Mouse (Mus musculus) lung, adult 2 months (tissue): ENCODE data around the gene Nudt9. TPM values are rescaled to one million over a fixed set of nuclear protein-coding genes. Genes with fewer than 3 reads are reported as not detected.

Source experiments
- DNase-seq: peaks from one replicate; pipeline ENCODE4 v3.0.0; 2022
- H3K4me1 ChIP-seq: fragments of 200-500 bp; 2 replicates; pipeline ENCODE4 v1.6.1; 2011; ENCODE audit warnings: low read length; ENCODE audit not compliant: control insufficient read depth, insufficient read depth
- H3K4me3 ChIP-seq: fragments of 200-500 bp; replicated peaks from 2 replicates; pipeline ENCODE3; 2011; ENCODE audit warnings: low read depth, mild to moderate bottlenecking, control low read depth, low read length; ENCODE audit errors: extremely low read depth
- CTCF ChIP-seq: fragments of 200-500 bp; IDR thresholded peaks from 2 replicates; pipeline ENCODE4 v1.5.1; 2011; ENCODE audit warnings: mild to moderate bottlenecking, low read length, control low read depth; ENCODE audit not compliant: insufficient read depth
- POLR2A ChIP-seq: fragments of 200-500 bp; IDR thresholded peaks from 2 replicates; pipeline ENCODE4 v1.6.1; 2011; ENCODE audit warnings: low read depth, mild to moderate bottlenecking, control low read depth, low read length, borderline replicate concordance; ENCODE audit errors: extremely low read depth
- WGBS: fragments of 180-500 bp; shearing (Covaris S2); methylation state at CpG from one replicate; pipeline ENCODE4 v1.1.7; 2018; 5-methylcytosine and 5-hydroxymethylcytosine counted together
- polyA plus RNA-seq: library from polyadenylated mRNA; depleted of rRNA; stranded (reverse); fragments of >200 nt; gene quantifications from 2 replicates; pipeline ENCODE4 v1.2.3, GENCODE M21; 2012

The Nudt9 gene
- polyA plus RNA-seq, 1 experiment = 51.1 TPM

GRCm38 (mm10) chr5:104071048-104071447 lies 24.9 kb downstream of the Nudt9 start:
- 65% methylated on average over 4 of the region's 4 CpGs for WGBS
- Histone ChIP-seq H3K4me1 (peaks cover 3% of the 10 kb centered on the region; the same call in 1 of the 2 replicates), H3K4me3 (no peak overlapping the region)
- no peak for DNase-seq
- TF ChIP-seq CTCF (no peak), POLR2A (no peak)

DNA sequence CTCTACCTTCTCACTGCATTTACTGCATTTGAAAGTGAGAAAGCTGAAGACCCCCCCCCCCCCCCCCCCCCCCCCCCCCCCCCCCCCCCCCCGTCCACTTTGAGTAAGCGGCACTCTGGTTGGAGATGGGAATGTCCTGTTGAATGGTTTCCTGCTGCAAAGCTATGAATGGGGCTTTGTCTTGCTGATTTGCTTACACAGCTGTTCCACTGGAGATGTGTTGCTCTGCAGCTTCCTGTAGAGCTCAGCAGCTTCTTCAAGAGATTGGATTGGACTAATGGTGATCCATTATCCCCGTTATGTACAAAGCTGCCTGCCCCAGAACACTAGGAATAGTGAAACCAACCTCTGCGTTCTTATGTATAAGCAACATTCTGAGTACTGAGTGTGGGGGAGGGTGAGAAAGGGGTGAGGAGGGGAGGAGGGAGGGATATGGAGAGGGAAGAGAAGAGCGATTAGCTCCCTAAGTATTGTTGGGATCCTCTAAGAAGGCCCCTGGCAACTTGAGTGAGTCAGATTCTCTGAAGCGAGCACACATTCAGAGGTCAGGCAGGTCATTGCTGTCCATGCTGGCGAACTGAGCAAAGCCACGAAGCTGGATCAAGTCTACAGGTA lies 26.3 kb downstream of the Nudt9 start:
- no peak for DNase-seq
- peaks cover 3% of the 10 kb centered on the region; the same call in 1 of the 2 replicates for H3K4me1 ChIP-seq
- no peak overlapping the region for H3K4me3 ChIP-seq
- 28% methylated on average over 8 of the region's 8 CpGs for WGBS
- TF ChIP-seq POLR2A = no peak
- TF ChIP-seq CTCF = no peak

DNA sequence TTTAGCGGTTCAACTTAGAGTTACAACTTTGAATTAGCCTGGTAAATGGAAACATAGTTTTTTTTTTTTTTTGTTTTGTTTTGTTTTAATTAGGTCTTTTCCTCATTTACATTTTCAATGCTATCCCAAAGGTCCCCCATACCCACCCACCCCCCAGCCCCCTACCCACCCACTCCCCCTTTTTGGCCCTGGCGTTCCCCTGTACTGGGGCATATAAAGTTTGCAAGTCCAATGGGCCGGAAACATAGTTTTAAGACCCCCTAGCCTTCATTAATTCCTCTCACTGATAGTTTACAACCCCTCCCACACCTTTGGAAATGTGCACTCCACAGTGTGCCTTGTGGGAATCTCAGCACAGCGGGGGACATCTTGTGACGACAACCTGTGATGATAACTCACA lies 27.5 kb downstream of the Nudt9 start:
- Histone ChIP-seq H3K4me1 (peaks cover 3% of the 10 kb centered on the region; the same call in 1 of the 2 replicates), H3K4me3 (no peak overlapping the region)
- 93% methylated on average over 5 of the region's 5 CpGs for WGBS
- no peak for DNase-seq
- no peak for TF ChIP-seq POLR2A
- no peak for TF ChIP-seq CTCF

GRCm38 (mm10) chr5:104074388-104074787 lies 28.3 kb downstream of the Nudt9 start:
- TF ChIP-seq POLR2A (no peak), CTCF (peak; percentile 87)
- 18% methylated on average over 12 of the region's 12 CpGs for WGBS
- peak overlapping the region; percentile 1 for H3K4me3 ChIP-seq
- peak; percentile 74 for DNase-seq
- H3K4me1 ChIP-seq = peaks cover 3% of the 10 kb centered on the region; the same call in 1 of the 2 replicates

DNA sequence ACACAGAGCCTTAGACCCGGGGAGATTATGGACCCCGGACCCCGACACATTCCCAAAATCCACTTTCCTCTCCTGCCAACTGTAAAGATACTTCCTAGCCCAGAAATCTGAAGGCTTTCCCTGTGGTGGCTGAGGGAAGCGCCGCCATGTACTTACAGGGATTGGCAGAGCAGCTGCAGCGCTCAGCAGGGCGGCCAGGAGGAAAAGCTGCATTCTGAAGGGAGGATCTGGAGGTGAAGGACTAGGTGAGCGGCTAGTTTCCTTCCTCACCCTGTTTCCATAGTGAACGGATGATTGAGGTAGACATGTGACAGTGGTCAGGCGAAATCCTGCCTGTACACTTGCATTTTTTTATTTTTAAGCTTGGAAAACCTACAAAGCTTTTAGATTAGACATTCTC lies 30.3 kb downstream of the Nudt9 start:
- DNase-seq = no peak
- TF ChIP-seq POLR2A (no peak), CTCF (no peak)
- Histone ChIP-seq H3K4me1 (peaks cover 3% of the 10 kb centered on the region; the same call in 1 of the 2 replicates), H3K4me3 (no peak overlapping the region)
- WGBS = 47% methylated on average over 10 of the region's 10 CpGs

DNA sequence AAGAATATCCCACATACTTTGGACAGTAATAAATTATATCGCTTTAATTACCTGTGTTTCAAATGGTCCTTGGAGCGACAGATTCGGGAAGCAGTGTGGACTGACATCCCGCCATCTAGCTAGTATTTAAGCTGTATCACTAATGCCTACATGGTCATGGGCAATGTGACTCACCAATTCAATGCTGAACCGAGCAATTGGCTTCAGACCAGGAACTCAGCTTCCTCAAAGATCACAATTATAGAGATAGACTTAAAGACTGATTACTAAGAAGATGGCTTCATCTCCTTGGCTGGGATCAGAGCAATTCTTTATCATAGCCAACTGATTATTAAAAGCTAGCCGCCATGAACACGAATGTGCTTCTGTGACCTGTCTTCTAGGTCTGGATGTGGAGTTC lies 31.4 kb downstream of the Nudt9 start, which contains the start of gene Gm17660:
Gene Gm17660 (minus strand): TSS at position 101 of the 400 bp plus-strand sequence.
- no peak within 1 kb of the TSS for H3K4me3 ChIP-seq
- peaks cover 3% of the 10 kb centered on the region; the same call in 1 of the 2 replicates for H3K4me1 ChIP-seq
- TF ChIP-seq CTCF (no peak), POLR2A (no peak)
- DNase-seq = no peak
- 88% methylated on average over 7 of the region's 7 CpGs for WGBS

- WGBS = 78% methylated on average over 6 of the region's 6 CpGs
- Histone ChIP-seq H3K4me3 (no peak overlapping the region), H3K4me1 (no peaks in the 10 kb centered on the region)
- DNase-seq = no peak
- TF ChIP-seq POLR2A = no peak
- TF ChIP-seq CTCF = no peak
Measured at GRCm38 (mm10) chr5:104080736-104081135, 34.6 kb downstream of the Nudt9 start.

DNA sequence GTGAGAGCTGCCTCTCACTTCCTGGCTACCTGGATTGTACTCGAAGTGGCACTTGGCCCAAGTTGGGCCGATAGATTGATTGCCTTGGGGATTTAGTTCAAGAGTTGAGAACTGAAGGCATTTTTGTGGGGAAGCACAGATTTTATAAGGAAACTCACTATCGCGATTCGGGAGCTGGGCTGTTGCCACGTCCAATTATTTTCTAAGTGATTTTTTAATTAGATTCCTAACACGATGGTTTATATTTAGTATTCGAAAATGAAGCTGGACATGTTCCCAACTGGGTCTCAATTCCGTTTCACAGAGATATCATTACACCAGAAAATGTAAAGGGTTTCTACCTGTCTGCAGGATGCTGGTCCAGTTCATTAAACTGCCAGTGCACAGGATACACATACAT lies 39.3 kb downstream of the Nudt9 start:
- Histone ChIP-seq H3K4me1 (no peaks in the 10 kb centered on the region), H3K4me3 (no peak overlapping the region)
- 85% methylated on average over 9 of the region's 9 CpGs for WGBS
- no peak for TF ChIP-seq CTCF
- no peak for TF ChIP-seq POLR2A
- no peak for DNase-seq

- no peak for DNase-seq
- Histone ChIP-seq H3K4me3 (no peak overlapping the region), H3K4me1 (no peaks in the 10 kb centered on the region)
- WGBS = 49% methylated on average over 2 of the region's 2 CpGs
- TF ChIP-seq POLR2A = no peak
- TF ChIP-seq CTCF = no peak
Measured at GRCm38 (mm10) chr5:104089751-104090150, 43.6 kb downstream of the Nudt9 start.

GRCm38 (mm10) chr5:104095416-104096077 lies 49.4 kb downstream of the Nudt9 start:
- peak; percentile 41 for DNase-seq
- TF ChIP-seq CTCF = no peak
- no peak for TF ChIP-seq POLR2A
- H3K4me1 ChIP-seq = peaks cover 12% of the 10 kb centered on the region
- WGBS = 37% methylated on average over 11 of the region's 11 CpGs
- no peak overlapping the region for H3K4me3 ChIP-seq
